Mouse (Mus musculus) erythroid progenitor cell, adult 5-6 weeks (primary cell): Measurements from ENCODE around the gene Lyrm9. TPM values are rescaled to one million over a fixed set of nuclear protein-coding genes. Genes with fewer than 3 reads are reported as not detected.

Experiments used
- ATAC-seq: replicated peaks from 2 replicates; pipeline ENCODE4 v1.8.0; 2016; ENCODE audit warnings: moderate number of reproducible peaks, mild to moderate bottlenecking, moderate TSS enrichment, inconsistent platforms; ENCODE audit not compliant: poor library complexity, low FRiP score, severe bottlenecking
- total RNA-seq, 2 experiments: library from RNA; stranded (forward) in 1 of 2; stranded (reverse) in 1 of 2; fragments of 150-400 nt in 1 of 2; fragments of 186-747, 209-891 nt in 1 of 2; gene quantifications; 2 replicates each; pipeline versions ENCODE4 v1.2.3 to v1.2.4; 2015 to 2017; ENCODE audit warnings: low replicate concordance in 2 of 2

Gene Lyrm9
- 2.5 and 4.6 TPM in 2 replicates for total RNA-seq (2015; ENCODE audit: low replicate concordance)
- total RNA-seq (2017; ENCODE audit: low replicate concordance), result 2.8 and 4.2 TPM in 2 replicates

DNA sequence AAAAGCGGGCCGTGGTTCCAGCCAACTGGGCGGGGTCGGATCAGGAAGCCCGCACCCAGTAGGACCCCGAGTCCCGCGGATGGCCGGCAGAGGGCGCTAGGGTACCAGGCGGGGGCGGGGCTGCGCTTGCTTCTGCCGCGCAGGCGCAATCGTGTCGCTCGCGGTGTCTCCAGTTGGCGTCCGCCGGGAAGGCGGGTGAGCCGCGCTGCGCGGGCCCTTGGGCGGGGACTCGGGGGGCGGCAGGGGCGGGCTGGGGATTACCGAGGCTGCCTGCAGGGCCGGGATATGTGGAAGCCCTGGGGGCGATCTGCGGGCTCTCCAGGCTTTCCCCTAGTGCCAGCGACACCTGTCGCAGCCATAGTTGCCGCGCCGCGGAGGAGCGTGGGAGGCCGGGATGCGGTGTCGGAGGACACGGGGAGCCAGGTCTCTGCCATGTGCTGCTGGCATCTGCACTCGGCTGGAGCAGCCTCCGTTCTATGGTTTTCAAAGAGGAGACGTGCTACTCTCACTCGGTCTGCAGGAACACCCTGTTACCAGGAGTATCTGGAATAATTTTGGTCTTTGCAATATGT, at the start of gene Lyrm9:
Gene Lyrm9, plus strand, starts transcription at position 143 of the 572 bp plus-strand sequence.
- peak; percentile 89 for ATAC-seq

- ATAC-seq, result no peak
Observed at GRCm38 (mm10) chr11:78777851-78778680, 48.3 kb upstream of the Lyrm9 start.

- no peak for ATAC-seq
Observed at GRCm38 (mm10) chr11:78780002-78780401, 46.4 kb upstream of the Lyrm9 start.

- no peak for ATAC-seq
Observed at GRCm38 (mm10) chr11:78780571-78780970, 45.8 kb upstream of the Lyrm9 start.

DNA sequence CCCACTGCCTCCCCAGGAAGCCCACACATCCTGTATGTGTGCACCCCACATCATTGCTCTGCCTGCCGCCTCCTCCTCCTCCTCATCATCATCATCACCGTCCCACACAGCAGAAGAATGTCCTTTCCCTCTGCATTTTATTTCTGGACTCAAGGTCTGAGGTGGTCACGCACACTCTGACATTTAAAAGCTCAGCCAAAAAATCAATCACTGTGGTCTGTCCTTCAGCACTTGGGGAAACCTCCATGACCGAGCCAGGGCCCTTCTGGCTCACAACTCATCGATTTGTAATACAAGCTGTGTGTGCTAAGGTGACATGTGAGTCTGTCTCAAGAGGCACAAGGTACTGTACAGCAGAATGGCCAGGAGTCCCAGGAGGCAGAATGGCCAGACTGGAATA, 44.1 kb upstream of the Lyrm9 start:
- ATAC-seq, result no peak

- ATAC-seq, result no peak
Observed at GRCm38 (mm10) chr11:78782791-78783347, 43.5 kb upstream of the Lyrm9 start.

- ATAC-seq, result no peak
Observed at GRCm38 (mm10) chr11:78786013-78786431, 40.4 kb upstream of the Lyrm9 start.

DNA sequence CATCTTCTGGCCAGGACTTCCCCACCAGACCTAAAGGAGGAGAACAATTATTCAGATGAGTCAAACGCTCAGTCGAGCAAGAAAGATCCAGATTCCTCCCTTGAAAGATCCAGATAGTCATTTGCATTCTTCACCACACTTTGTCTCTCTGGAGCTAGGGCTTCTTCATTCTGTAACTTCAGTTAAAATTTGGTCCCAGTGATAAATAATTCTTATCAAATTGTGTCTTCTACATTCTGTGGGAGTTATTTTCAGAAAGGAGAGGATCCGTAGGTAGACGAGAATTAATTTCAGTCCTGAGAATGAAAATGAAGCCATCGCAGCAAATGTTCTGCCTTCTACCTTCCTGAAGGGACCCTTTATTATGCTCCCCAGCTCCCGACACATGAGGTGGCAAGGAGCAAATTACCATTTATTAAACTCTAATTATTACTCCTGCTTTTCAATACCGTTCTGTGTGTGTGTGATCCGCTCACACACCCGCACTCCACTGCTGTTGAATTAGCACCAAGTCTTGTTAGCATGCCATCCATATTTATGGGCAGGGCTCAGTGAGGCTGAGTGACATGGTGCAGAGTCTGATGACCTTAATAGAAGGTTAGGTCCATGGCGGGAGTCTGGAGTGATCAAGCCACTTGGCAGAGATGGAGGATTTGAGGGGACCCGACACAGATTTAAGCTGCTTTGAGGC, 36.9 kb upstream of the Lyrm9 start:
- ATAC-seq, result no peak

GRCm38 (mm10) chr11:78791582-78791981, 34.8 kb upstream of the Lyrm9 start:
- no peak for ATAC-seq

- no peak for ATAC-seq
Observed at GRCm38 (mm10) chr11:78792055-78792454, 34.3 kb upstream of the Lyrm9 start.

DNA sequence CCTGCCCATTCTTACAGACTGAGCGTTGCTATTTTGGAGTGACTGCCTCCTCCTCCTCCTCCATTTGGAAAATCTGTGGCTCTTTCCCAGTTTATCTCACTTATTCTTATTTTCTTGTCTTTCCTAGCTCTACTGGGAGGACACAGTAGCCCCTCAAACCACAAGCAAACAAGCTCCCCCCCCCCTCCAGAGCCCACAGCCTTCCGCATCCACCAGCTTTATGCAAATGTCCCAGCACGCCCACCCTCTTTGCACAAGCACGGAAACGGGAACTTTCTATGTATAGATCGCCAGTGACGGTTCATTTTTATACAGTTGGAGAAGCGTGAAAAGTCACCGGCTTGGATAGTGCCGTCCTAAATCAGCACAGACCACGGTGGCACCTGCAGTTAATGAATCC, 33.9 kb upstream of the Lyrm9 start:
- no peak for ATAC-seq

DNA sequence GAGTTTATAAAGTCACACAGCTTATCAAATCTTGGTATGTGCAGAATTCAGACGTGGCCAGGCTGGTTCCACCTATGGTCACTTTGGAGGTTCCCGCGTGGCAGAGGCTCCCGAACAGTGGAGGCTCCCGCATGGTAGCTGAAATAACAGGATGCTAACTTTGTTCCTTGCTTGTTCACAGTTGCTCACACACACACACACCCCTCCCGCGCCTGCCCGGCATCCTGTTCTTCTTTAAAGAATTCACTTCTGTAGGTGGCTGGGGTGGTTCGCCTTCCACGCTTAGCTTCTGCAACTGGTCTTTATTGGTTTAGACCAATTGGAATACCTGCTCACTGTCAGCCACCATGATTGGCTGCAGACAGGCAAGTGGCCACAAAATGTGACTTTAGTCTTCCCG, 33.3 kb upstream of the Lyrm9 start:
- no peak for ATAC-seq

GRCm38 (mm10) chr11:78796072-78796729, 30.2 kb upstream of the Lyrm9 start:
- ATAC-seq, result no peak

GRCm38 (mm10) chr11:78801094-78801493, 25.3 kb upstream of the Lyrm9 start:
- ATAC-seq, result peak; percentile 47; the same call in 1 of the 2 replicates

GRCm38 (mm10) chr11:78803587-78804316, 22.6 kb upstream of the Lyrm9 start:
- 0 out of 2 replicates have a peak, but pooled peaks have one; percentile 36 for ATAC-seq

DNA sequence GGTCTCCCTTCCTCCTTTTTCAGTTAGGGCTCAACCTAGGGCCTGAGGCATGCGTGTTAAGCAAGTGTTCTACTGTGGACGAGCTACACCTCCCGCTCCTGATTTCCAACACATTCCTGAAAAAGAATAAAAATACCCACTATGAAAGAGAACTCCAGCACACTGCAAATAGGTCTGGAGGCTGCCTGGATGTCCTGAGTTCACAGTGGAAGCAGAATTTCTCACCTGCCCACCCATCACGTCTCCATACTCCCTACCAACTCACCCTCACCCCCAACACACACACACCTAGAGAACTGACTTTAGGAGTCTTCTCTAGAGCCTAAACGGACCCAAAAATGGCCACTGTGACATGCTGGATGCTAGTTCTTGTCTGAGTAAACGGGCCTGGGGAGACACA, 21.8 kb upstream of the Lyrm9 start:
- ATAC-seq, result no peak

DNA sequence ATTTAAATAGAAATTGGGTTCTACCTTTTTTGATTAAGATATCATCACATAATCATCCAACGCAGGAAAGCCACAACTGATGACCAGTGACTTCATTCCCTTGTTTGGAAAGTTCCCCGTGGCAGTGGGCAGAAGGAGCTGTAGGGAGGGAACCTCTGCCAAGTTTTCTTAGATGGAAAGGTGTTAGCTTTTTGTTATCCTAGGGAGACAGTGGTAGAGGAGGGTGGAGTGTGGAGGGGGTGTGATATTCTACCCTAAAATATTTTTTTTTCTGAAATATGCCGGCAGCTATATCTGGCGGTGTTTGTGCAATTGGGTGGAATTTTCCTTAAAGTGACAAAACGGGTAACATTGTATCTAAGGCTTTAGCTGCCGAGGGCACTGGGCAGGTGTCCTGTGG, 21.2 kb upstream of the Lyrm9 start:
- ATAC-seq, result no peak

- ATAC-seq, result no peak
Observed at GRCm38 (mm10) chr11:78805691-78806137, 20.7 kb upstream of the Lyrm9 start.
